Mouse (Mus musculus): Measurements from ENCODE around the gene Akr1b3.

Akr1b3 gene

DNA sequence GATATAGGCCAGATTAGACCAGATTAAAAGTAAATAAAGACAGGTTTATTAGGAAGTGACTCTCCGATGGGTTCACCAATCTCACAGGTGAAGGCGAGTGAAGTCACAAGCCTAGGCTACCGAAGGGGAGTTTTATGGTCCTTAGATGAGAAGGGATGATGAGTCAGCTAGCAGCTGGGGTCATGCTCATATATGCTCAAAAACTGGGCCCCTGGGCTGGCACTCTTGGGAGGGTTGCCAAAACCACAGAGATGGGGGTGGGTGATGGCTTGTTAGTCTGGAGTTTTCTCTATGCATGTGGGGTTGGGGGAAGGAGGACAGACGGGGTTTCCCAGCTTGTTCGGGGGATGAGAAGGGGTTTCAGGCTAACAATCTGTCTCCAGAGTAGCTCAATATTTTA, 44.8 kb downstream of the Akr1b3 start:
- DNase-seq (ENCODE audit: extremely low spot score, low spot score) = no peak

DNA sequence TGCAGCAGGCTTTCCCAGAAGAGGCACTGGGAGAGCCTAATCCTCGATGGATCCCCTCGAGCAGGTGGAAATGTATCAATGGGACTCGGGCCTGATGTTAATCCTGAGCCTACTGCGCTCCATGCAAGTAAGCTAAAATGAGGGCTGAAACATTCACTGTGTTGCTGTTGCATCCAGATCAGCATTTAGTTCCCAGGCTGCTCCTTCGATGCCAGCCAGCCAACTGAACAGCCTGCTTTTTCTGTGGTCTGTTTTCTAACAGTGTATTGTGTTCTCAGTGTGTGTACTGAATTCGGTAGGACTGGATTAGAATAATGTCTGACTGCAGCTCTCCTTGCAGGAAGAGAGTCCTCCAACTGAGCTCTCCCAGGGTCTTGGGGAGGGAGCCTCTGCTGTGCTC, 46.6 kb downstream of the Akr1b3 start:
- DNase-seq (ENCODE audit: extremely low spot score, low spot score) = no peak

DNA sequence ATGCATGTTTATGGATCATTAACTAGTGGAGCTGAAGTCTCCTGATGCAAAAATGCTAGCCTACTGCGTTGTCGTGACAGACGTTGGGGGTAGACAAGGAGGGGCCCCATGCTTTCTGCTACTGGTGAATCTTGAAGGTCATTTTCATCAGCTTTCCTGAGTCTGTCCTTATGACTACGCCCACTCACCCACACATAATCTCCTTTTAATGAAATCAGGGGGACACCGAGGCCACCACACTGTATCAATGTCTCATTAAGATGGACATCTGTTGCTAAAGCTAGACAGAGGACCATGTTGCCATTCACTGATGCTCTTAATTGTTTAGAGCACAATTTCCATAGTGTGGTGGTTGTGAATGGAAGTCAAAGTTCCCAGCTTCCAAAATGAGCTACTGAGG, 58.7 kb downstream of the Akr1b3 start:
- DNase-seq (ENCODE audit: extremely low spot score, low spot score) = no peak

Measured in neural tube, embryonic 10.5 days (tissue).